Mouse (Mus musculus): Measurements from ENCODE around the gene Hist1h4c. TPM values are rescaled to one million over a fixed set of nuclear protein-coding genes. Genes with fewer than 3 reads are reported as not detected.
"Not testable (repeated sequence)": the region's sequence is repeated elsewhere in the genome, so short reads cannot be mapped to it uniquely, and the experiment has no call there.

Hist1h4c gene
- polyA plus RNA-seq, 1 experiment, result 20.6 TPM

- TF ChIP-seq CTCF (IDR thresholded peaks at IDR 0.05; ENCODE audit: control insufficient read depth, insufficient read depth, insufficient replicate concordance, low read depth, low read length) (no peak), POLR2A (IDR thresholded peaks at IDR 0.05; ENCODE audit: control insufficient read depth, low read depth, low read length) (no peak)
- no peaks in the 10 kb centered on the region for H3K27me3 ChIP-seq (ENCODE audit: control insufficient read depth, insufficient read depth, low read length)
Observed at GRCm38 (mm10) chr13:23728472-23729191, 30.4 kb upstream of the Hist1h4c start.

GRCm38 (mm10) chr13:23725213-23725612, 27.0 kb upstream of the Hist1h4c start:
- no peak overlapping the region for H3K27ac ChIP-seq (ENCODE audit: control insufficient read depth, insufficient read depth, low read depth, low read length)
- no peaks in the 10 kb centered on the region for H3K36me3 ChIP-seq (ENCODE audit: control insufficient read depth, insufficient read depth, low read length)
- H3K4me1 ChIP-seq (ENCODE audit: control insufficient read depth, insufficient read depth, low read length), result peaks cover 3% of the 10 kb centered on the region; the same call in 1 of the 2 replicates
- no peaks in the 10 kb centered on the region for H3K27me3 ChIP-seq (ENCODE audit: control insufficient read depth, insufficient read depth, low read length)
- TF ChIP-seq CTCF (IDR thresholded peaks at IDR 0.05; ENCODE audit: control insufficient read depth, insufficient read depth, insufficient replicate concordance, low read depth, low read length), result no peak
- no peak for TF ChIP-seq POLR2A (IDR thresholded peaks at IDR 0.05; ENCODE audit: control insufficient read depth, low read depth, low read length)
- no peak overlapping the region for H3K4me3 ChIP-seq (ENCODE audit: control insufficient read depth, low read depth, low read length)

More at GRCm38 (mm10) chr13:23728472-23729191, 30.4 kb upstream of the Hist1h4c start:
- no peak overlapping the region for H3K4me3 ChIP-seq (ENCODE audit: control insufficient read depth, low read depth, low read length)
- H3K4me1 ChIP-seq (ENCODE audit: control insufficient read depth, insufficient read depth, low read length), result peaks cover 3% of the 10 kb centered on the region; the same call in 1 of the 2 replicates
- no peak overlapping the region for H3K27ac ChIP-seq (ENCODE audit: control insufficient read depth, insufficient read depth, low read depth, low read length)
- H3K36me3 ChIP-seq (ENCODE audit: control insufficient read depth, insufficient read depth, low read length), result no peaks in the 10 kb centered on the region

- Histone ChIP-seq H3K27ac (ENCODE audit: control insufficient read depth, insufficient read depth, low read depth, low read length) (peak overlapping the region; percentile 37; the same call in 1 of the 2 replicates), H3K4me3 (ENCODE audit: control insufficient read depth, low read depth, low read length) (no peak overlapping the region), H3K27me3 (ENCODE audit: control insufficient read depth, insufficient read depth, low read length) (no peaks in the 10 kb centered on the region), H3K36me3 (ENCODE audit: control insufficient read depth, insufficient read depth, low read length) (no peaks in the 10 kb centered on the region), H3K4me1 (ENCODE audit: control insufficient read depth, insufficient read depth, low read length) (peaks cover under 1% of the 10 kb centered on the region; the same call in 1 of the 2 replicates)
- TF ChIP-seq CTCF (IDR thresholded peaks at IDR 0.05; ENCODE audit: control insufficient read depth, insufficient read depth, insufficient replicate concordance, low read depth, low read length), result no peak
Observed at GRCm38 (mm10) chr13:23724239-23724638, 26.0 kb upstream of the Hist1h4c start.

GRCm38 (mm10) chr13:23717593-23718245, 19.5 kb upstream of the Hist1h4c start:
- H3K4me3 ChIP-seq (ENCODE audit: control insufficient read depth, low read depth, low read length); H3K4me1 ChIP-seq (ENCODE audit: control insufficient read depth, insufficient read depth, low read length); H3K27me3 ChIP-seq (ENCODE audit: control insufficient read depth, insufficient read depth, low read length); H3K27ac ChIP-seq (ENCODE audit: control insufficient read depth, insufficient read depth, low read depth, low read length); H3K36me3 ChIP-seq (ENCODE audit: control insufficient read depth, insufficient read depth, low read length): not testable (repeated sequence)

GRCm38 (mm10) chr13:23717176-23717575, 18.9 kb upstream of the Hist1h4c start:
- Histone ChIP-seq H3K27ac (ENCODE audit: control insufficient read depth, insufficient read depth, low read depth, low read length) (0 out of 2 replicates have a peak overlapping the region, but pooled peaks have one; percentile 21), H3K27me3 (ENCODE audit: control insufficient read depth, insufficient read depth, low read length) (no peaks in the 10 kb centered on the region), H3K36me3 (ENCODE audit: control insufficient read depth, insufficient read depth, low read length) (no peaks in the 10 kb centered on the region), H3K4me1 (ENCODE audit: control insufficient read depth, insufficient read depth, low read length) (no peaks in the 10 kb centered on the region), H3K4me3 (ENCODE audit: control insufficient read depth, low read depth, low read length) (no peak overlapping the region)
- TF ChIP-seq POLR2A (IDR thresholded peaks at IDR 0.05; ENCODE audit: control insufficient read depth, low read depth, low read length), result no peak
- no peak for TF ChIP-seq CTCF (IDR thresholded peaks at IDR 0.05; ENCODE audit: control insufficient read depth, insufficient read depth, insufficient replicate concordance, low read depth, low read length)

GRCm38 (mm10) chr13:23716261-23717042, 18.2 kb upstream of the Hist1h4c start:
- Histone ChIP-seq H3K4me1 (ENCODE audit: control insufficient read depth, insufficient read depth, low read length) (no peaks in the 10 kb centered on the region), H3K4me3 (ENCODE audit: control insufficient read depth, low read depth, low read length) (no peak overlapping the region), H3K27me3 (ENCODE audit: control insufficient read depth, insufficient read depth, low read length) (no peaks in the 10 kb centered on the region), H3K27ac (ENCODE audit: control insufficient read depth, insufficient read depth, low read depth, low read length) (no peak overlapping the region), H3K36me3 (ENCODE audit: control insufficient read depth, insufficient read depth, low read length) (no peaks in the 10 kb centered on the region)
- TF ChIP-seq POLR2A (IDR thresholded peaks at IDR 0.05; ENCODE audit: control insufficient read depth, low read depth, low read length), result no peak
- TF ChIP-seq CTCF (IDR thresholded peaks at IDR 0.05; ENCODE audit: control insufficient read depth, insufficient read depth, insufficient replicate concordance, low read depth, low read length), result no peak

Data from testis, adult 2 months (tissue).